Mouse (Mus musculus): ENCODE data around the gene Nav2. TPM values are rescaled to one million over a fixed set of nuclear protein-coding genes. Genes with fewer than 3 reads are reported as not detected.

Nav2 gene
- polyA plus RNA-seq, 1 experiment from 2014 or later = 7.5 TPM

DNA sequence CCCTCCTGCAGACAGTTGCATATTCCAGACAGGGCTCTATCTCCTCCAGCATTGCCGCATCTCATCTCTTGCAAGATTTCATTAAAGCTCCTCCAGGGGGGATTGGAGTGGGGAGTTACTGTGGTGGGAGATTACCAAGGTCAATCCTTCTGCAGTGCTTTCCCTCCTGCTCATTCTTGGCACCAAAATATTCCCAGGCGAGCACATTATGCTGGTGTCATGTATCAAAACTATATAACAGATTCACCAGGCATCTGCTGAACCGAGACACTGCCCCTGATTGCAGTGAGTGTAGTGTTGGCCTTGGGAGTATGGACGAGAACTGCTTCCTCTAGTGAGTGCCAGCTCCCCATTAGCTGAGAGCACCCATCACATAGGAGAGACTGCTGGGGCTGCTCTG lies 423.4 kb downstream of the Nav2 start:
- H3K9me3 ChIP-seq (ENCODE audit: control insufficient read depth, low read length) = no peaks in the 10 kb centered on the region
- WGBS = 82% methylated on average over 4 of the region's 4 CpGs
- no peaks in the 10 kb centered on the region for H3K36me3 ChIP-seq (ENCODE audit: control insufficient read depth, insufficient read depth, low read length)
- no peak overlapping the region for H3K4me2 ChIP-seq (ENCODE audit: low read depth, severe bottlenecking)
- H3K27me3 ChIP-seq (ENCODE audit: control insufficient read depth, insufficient read depth, low read length) = no peaks in the 10 kb centered on the region
- H3K4me3 ChIP-seq (ENCODE audit: low read depth, low read length) = no peak overlapping the region
- DNase-seq (ENCODE audit: low spot score) = no peak
- no peaks in the 10 kb centered on the region for H3K4me1 ChIP-seq (ENCODE audit: control insufficient read depth, insufficient read depth, low read length)
- H3K9ac ChIP-seq (ENCODE audit: low read length) = no peak overlapping the region
- no peak overlapping the region for H3K27ac ChIP-seq (replicated peaks; ENCODE audit: low read depth, low read length)
- ATAC-seq (ENCODE audit: insufficient number of reproducible peaks, low FRiP score, low TSS enrichment, low read depth) = no peak

DNA sequence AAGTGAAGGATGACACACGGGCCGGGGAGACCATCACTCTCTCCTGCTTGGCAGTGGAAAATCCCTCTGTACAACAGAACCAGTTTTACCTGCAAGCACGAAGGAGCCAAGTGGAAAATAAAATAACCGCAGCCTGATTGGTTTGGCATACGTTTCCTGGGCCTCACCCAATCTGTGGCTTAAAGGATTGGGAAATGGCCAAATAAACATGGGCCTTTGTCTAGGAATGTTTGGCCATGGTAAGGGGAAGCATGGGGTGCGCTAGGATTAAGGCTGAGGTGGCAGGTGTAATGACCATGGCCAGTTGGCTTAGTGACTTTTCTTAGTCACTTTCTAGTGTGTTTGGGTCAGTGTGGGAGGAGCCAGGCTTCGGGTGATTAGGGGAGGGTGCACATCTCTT lies 424.1 kb downstream of the Nav2 start:
- no peak for ATAC-seq (ENCODE audit: insufficient number of reproducible peaks, low FRiP score, low TSS enrichment, low read depth)

DNA sequence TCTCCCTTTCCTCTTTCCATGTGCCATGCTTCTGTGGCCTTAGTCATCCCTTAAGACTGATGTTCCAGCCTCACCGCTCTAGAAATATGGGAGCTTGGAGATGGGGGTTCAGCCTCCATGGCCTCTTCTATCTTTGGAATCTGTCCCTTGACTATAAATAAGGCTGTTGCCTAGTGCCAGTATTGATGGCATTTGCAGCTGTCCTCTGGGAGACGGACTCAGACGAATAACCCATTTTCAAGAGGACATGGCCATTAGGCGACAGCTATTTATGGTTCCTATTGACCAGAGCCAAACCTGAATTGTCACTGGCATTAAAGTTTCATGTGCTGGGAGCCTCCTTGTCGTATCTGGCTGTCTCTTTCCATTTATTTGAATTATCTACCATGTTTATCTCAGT lies 425.6 kb downstream of the Nav2 start:
- 44% methylated on average over 5 of the region's 5 CpGs for WGBS
- H3K4me2 ChIP-seq (ENCODE audit: low read depth, severe bottlenecking) = no peak overlapping the region
- ATAC-seq (ENCODE audit: insufficient number of reproducible peaks, low FRiP score, low TSS enrichment, low read depth) (no peak), DNase-seq (ENCODE audit: low spot score) (no peak)
- H3K27me3 ChIP-seq (ENCODE audit: control insufficient read depth, insufficient read depth, low read length) = no peaks in the 10 kb centered on the region
- H3K4me3 ChIP-seq (ENCODE audit: low read depth, low read length) = no peak overlapping the region
- H3K9me3 ChIP-seq (ENCODE audit: control insufficient read depth, low read length) = no peaks in the 10 kb centered on the region
- no peak overlapping the region for H3K27ac ChIP-seq (replicated peaks; ENCODE audit: low read depth, low read length)
- H3K36me3 ChIP-seq (ENCODE audit: control insufficient read depth, insufficient read depth, low read length) = no peaks in the 10 kb centered on the region
- no peaks in the 10 kb centered on the region for H3K4me1 ChIP-seq (ENCODE audit: control insufficient read depth, insufficient read depth, low read length)
- no peak overlapping the region for H3K9ac ChIP-seq (ENCODE audit: low read length)

More for the DNA sequence above, 424.1 kb downstream of the Nav2 start:
- no peak for DNase-seq (ENCODE audit: low spot score)
- Histone ChIP-seq H3K9me3 (ENCODE audit: control insufficient read depth, low read length) (no peaks in the 10 kb centered on the region), H3K36me3 (ENCODE audit: control insufficient read depth, insufficient read depth, low read length) (no peaks in the 10 kb centered on the region), H3K4me3 (ENCODE audit: low read depth, low read length) (no peak overlapping the region), H3K4me2 (ENCODE audit: low read depth, severe bottlenecking) (no peak overlapping the region), H3K27ac (replicated peaks; ENCODE audit: low read depth, low read length) (no peak overlapping the region), H3K9ac (ENCODE audit: low read length) (no peak overlapping the region), H3K4me1 (ENCODE audit: control insufficient read depth, insufficient read depth, low read length) (no peaks in the 10 kb centered on the region), H3K27me3 (ENCODE audit: control insufficient read depth, insufficient read depth, low read length) (no peaks in the 10 kb centered on the region)
- WGBS = 84% methylated on average over 7 of the region's 7 CpGs

DNA sequence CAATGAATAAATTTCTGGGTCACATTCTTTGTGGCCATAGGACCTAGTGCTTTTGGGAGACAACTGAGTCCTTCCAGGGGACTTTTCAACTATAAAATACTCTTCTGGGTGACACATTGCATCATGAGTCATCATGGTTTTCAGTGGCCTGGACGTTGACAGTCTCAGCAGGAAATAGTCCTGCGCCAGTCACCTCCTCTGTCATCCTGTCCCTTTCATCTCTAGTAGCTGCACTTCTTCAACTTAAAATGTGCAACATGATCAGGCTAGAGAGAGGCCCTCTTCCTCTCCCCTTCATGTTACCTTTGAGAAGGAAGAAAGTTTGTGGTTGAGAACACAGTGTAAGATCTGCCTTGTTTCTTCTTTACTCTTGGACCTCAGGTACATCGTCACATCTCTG lies 426.5 kb downstream of the Nav2 start:
- no peak for DNase-seq (ENCODE audit: low spot score)
- no peaks in the 10 kb centered on the region for H3K27me3 ChIP-seq (ENCODE audit: control insufficient read depth, insufficient read depth, low read length)
- no peak overlapping the region for H3K4me3 ChIP-seq (ENCODE audit: low read depth, low read length)
- no peak overlapping the region for H3K4me2 ChIP-seq (ENCODE audit: low read depth, severe bottlenecking)
- no peaks in the 10 kb centered on the region for H3K36me3 ChIP-seq (ENCODE audit: control insufficient read depth, insufficient read depth, low read length)
- no peaks in the 10 kb centered on the region for H3K4me1 ChIP-seq (ENCODE audit: control insufficient read depth, insufficient read depth, low read length)
- 43% methylated on average over 3 of the region's 3 CpGs for WGBS
- no peak overlapping the region for H3K9ac ChIP-seq (ENCODE audit: low read length)
- ATAC-seq (ENCODE audit: insufficient number of reproducible peaks, low FRiP score, low TSS enrichment, low read depth) = no peak
- H3K9me3 ChIP-seq (ENCODE audit: control insufficient read depth, low read length) = no peaks in the 10 kb centered on the region
- no peak overlapping the region for H3K27ac ChIP-seq (replicated peaks; ENCODE audit: low read depth, low read length)

DNA sequence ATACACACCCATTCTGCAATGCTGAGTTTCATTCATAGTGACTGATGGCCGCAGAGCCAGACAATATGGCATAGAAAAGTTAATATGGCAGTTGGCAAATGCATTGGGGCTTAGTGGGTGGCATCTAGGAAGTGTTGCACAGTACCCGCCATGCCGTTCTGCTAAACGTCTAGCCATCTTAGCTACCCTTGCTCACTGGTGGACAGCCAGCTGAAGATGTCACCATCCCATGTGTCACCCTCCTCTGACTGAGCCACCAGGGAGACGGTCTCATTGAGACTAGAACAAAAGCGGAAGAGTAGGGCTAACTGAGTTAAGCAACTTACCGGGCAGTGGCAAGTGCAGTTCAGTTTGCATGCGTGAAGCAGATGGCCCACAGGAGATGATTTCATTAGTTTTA lies 428.2 kb downstream of the Nav2 start:
- Histone ChIP-seq H3K9ac (ENCODE audit: low read length) (no peak overlapping the region), H3K4me3 (ENCODE audit: low read depth, low read length) (no peak overlapping the region), H3K4me1 (ENCODE audit: control insufficient read depth, insufficient read depth, low read length) (no peaks in the 10 kb centered on the region), H3K4me2 (ENCODE audit: low read depth, severe bottlenecking) (no peak overlapping the region), H3K36me3 (ENCODE audit: control insufficient read depth, insufficient read depth, low read length) (no peaks in the 10 kb centered on the region), H3K9me3 (ENCODE audit: control insufficient read depth, low read length) (no peaks in the 10 kb centered on the region), H3K27ac (replicated peaks; ENCODE audit: low read depth, low read length) (no peak overlapping the region), H3K27me3 (ENCODE audit: control insufficient read depth, insufficient read depth, low read length) (no peaks in the 10 kb centered on the region)
- DNase-seq (ENCODE audit: low spot score) (no peak), ATAC-seq (ENCODE audit: insufficient number of reproducible peaks, low FRiP score, low TSS enrichment, low read depth) (no peak)
- 89% methylated on average over 8 of the region's 8 CpGs for WGBS

DNA sequence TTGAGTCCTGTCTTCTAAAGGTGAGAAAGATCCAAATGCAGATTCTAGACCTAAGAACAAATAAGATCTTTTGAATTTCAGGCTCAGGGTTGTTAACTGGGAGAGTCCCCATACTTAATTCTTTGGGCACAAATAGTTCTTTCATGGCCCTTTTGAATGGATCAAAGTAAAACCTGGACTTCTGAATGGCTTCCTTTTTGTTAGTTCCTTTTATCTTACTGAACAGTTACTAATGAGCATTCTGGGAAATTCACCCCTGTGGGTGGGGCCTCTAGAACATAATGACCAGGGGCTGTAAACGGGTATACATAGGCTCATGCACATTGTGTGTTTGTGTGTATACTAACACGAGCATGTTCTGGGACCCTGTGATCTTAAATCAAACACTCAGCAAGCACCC lies 429.2 kb downstream of the Nav2 start:
- peaks cover 3% of the 10 kb centered on the region for H3K4me1 ChIP-seq (ENCODE audit: control insufficient read depth, insufficient read depth, low read length)
- no peak overlapping the region for H3K4me3 ChIP-seq (ENCODE audit: low read depth, low read length)
- no peaks in the 10 kb centered on the region for H3K9me3 ChIP-seq (ENCODE audit: control insufficient read depth, low read length)
- DNase-seq (ENCODE audit: low spot score) (no peak), ATAC-seq (ENCODE audit: insufficient number of reproducible peaks, low FRiP score, low TSS enrichment, low read depth) (no peak)
- H3K9ac ChIP-seq (ENCODE audit: low read length) = no peak overlapping the region
- H3K4me2 ChIP-seq (ENCODE audit: low read depth, severe bottlenecking) = no peak overlapping the region
- no peaks in the 10 kb centered on the region for H3K36me3 ChIP-seq (ENCODE audit: control insufficient read depth, insufficient read depth, low read length)
- no peak overlapping the region for H3K27ac ChIP-seq (replicated peaks; ENCODE audit: low read depth, low read length)
- WGBS = 20% methylated on average over 2 of the region's 2 CpGs
- H3K27me3 ChIP-seq (ENCODE audit: control insufficient read depth, insufficient read depth, low read length) = no peaks in the 10 kb centered on the region

DNA sequence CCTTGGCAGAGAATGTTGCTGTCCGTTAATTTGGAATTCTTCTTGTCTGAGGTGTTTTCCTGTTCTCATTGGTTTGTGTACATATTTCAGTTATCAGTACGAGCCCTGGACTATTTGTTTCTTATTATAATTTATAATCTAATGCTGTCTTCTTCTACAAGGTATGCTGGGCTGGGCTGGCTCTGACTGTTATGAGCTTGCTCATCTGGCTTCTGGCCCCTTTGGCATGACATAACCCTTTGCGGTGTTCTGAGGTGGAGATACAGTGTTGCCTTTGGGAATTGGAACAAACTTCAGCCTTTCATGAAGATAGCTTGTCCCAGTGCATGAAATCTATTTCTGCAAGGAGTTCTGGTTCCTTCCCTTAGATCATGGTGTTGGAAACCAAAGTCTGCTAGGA lies 431.4 kb downstream of the Nav2 start:
- 91% methylated on average over 3 of the region's 3 CpGs for WGBS
- ATAC-seq (ENCODE audit: insufficient number of reproducible peaks, low FRiP score, low TSS enrichment, low read depth) = no peak
- DNase-seq (ENCODE audit: low spot score) = no peak

DNA sequence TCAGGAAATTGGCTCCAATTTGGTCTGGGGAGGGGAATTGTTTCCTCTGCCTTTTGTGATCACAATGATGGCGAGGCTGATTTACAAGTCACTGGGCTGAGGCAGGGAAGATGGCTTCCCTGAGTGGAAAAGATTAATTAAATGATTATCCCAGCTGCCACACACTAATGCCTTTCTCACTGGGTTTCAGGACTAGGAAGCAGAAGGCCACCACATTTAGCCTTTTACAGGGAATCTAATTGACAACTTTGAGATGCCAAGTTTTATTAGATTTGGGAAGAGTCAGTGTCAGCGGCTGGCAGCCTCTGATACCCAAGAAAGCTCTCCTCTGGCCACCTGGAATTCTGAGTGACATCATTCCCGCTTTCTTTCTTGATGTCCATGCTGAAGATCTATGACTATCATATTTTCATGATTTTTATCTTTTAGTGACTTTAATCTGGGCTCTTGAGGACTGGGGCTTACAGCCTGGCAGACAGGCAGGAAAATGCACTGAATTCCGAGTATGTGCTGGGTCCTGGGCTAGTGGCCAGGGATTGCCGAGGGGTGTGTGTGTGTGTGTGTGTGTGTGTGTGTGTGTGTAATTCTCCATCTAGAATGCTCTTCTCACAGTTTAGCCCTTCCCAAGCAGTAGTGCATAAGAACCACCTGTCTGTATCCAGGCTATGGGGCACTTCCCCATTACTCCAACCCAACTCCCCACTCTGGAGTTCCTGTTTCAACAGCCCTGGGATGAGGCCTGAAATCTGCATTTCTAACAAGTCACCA lies 432.8 kb downstream of the Nav2 start:
- no peak overlapping the region for H3K4me2 ChIP-seq (ENCODE audit: low read depth, severe bottlenecking)
- H3K27ac ChIP-seq (replicated peaks; ENCODE audit: low read depth, low read length) = no peak overlapping the region
- WGBS = 61% methylated on average over 5 of the region's 5 CpGs
- H3K4me3 ChIP-seq (ENCODE audit: low read depth, low read length) = no peak overlapping the region
- DNase-seq (ENCODE audit: low spot score) = no peak
- no peaks in the 10 kb centered on the region for H3K27me3 ChIP-seq (ENCODE audit: control insufficient read depth, insufficient read depth, low read length)
- H3K4me1 ChIP-seq (ENCODE audit: control insufficient read depth, insufficient read depth, low read length) = peaks cover 11% of the 10 kb centered on the region
- no peaks in the 10 kb centered on the region for H3K9me3 ChIP-seq (ENCODE audit: control insufficient read depth, low read length)
- no peak overlapping the region for H3K9ac ChIP-seq (ENCODE audit: low read length)
- no peaks in the 10 kb centered on the region for H3K36me3 ChIP-seq (ENCODE audit: control insufficient read depth, insufficient read depth, low read length)
- ATAC-seq (ENCODE audit: insufficient number of reproducible peaks, low FRiP score, low TSS enrichment, low read depth) = no peak

More for the DNA sequence above, 431.4 kb downstream of the Nav2 start:
- Histone ChIP-seq H3K4me3 (ENCODE audit: low read depth, low read length) (no peak overlapping the region), H3K36me3 (ENCODE audit: control insufficient read depth, insufficient read depth, low read length) (no peaks in the 10 kb centered on the region), H3K4me2 (ENCODE audit: low read depth, severe bottlenecking) (no peak overlapping the region), H3K4me1 (ENCODE audit: control insufficient read depth, insufficient read depth, low read length) (peaks cover 11% of the 10 kb centered on the region), H3K27ac (replicated peaks; ENCODE audit: low read depth, low read length) (no peak overlapping the region), H3K9me3 (ENCODE audit: control insufficient read depth, low read length) (no peaks in the 10 kb centered on the region), H3K9ac (ENCODE audit: low read length) (no peak overlapping the region), H3K27me3 (ENCODE audit: control insufficient read depth, insufficient read depth, low read length) (no peaks in the 10 kb centered on the region)
